Mouse (Mus musculus): ENCODE data around the gene Trp53inp2.

The Trp53inp2 gene

GRCm38 (mm10) chr2:155385731-155386533, 5.1 kb downstream of the Trp53inp2 start:
- DNase-seq: peak; percentile 31

GRCm38 (mm10) chr2:155386534-155386899, 5.7 kb downstream of the Trp53inp2 start:
- DNase-seq: peak; percentile 39

GRCm38 (mm10) chr2:155387052-155387451, 6.2 kb downstream of the Trp53inp2 start:
- no peak for DNase-seq

GRCm38 (mm10) chr2:155388573-155388972, 7.7 kb downstream of the Trp53inp2 start:
- DNase-seq: no peak

GRCm38 (mm10) chr2:155394586-155394985, 13.7 kb downstream of the Trp53inp2 start:
- no peak for DNase-seq

- DNase-seq: no peak
Observed at GRCm38 (mm10) chr2:155400276-155400675, 19.4 kb downstream of the Trp53inp2 start.

- no peak for DNase-seq
Observed at GRCm38 (mm10) chr2:155401926-155402325, 21.1 kb downstream of the Trp53inp2 start.

- DNase-seq: no peak
Observed at GRCm38 (mm10) chr2:155404635-155405034, 23.8 kb downstream of the Trp53inp2 start.

- no peak for DNase-seq
Observed at GRCm38 (mm10) chr2:155420911-155421310, 40.1 kb downstream of the Trp53inp2 start.

- no peak for DNase-seq
Observed at GRCm38 (mm10) chr2:155436445-155436844, 55.6 kb downstream of the Trp53inp2 start.
